Mouse (Mus musculus) ovary, postnatal 14 days (tissue): ENCODE measurements around the gene Tmem189.

Experiments used
- DNase-seq: peaks from one replicate; pipeline ENCODE4 v3.0.0; 2022; ENCODE audit warnings: low spot score

Gene Tmem189

GRCm38 (mm10) chr2:167689501-167690218 is at the start of gene Tmem189:
TSS of gene Tmem189 (minus strand) at chr2:167689822.
- DNase-seq = no peak

GRCm38 (mm10) chr2:167739030-167739429 is 49.4 kb upstream of the Tmem189 start:
- DNase-seq = no peak

GRCm38 (mm10) chr2:167734861-167735260 is 45.2 kb upstream of the Tmem189 start:
- DNase-seq = no peak

- DNase-seq = no peak
Observed at GRCm38 (mm10) chr2:167731149-167731548, 41.5 kb upstream of the Tmem189 start.

- no peak for DNase-seq
Observed at GRCm38 (mm10) chr2:167730036-167730435, 40.4 kb upstream of the Tmem189 start.

GRCm38 (mm10) chr2:167727161-167727560 is 37.5 kb upstream of the Tmem189 start:
- DNase-seq = peak; percentile 68

- DNase-seq = no peak
Observed at GRCm38 (mm10) chr2:167725879-167726278, 36.3 kb upstream of the Tmem189 start.

- DNase-seq = no peak
Observed at GRCm38 (mm10) chr2:167723589-167724206, 34.1 kb upstream of the Tmem189 start.

- no peak for DNase-seq
Observed at GRCm38 (mm10) chr2:167722538-167722937, 32.9 kb upstream of the Tmem189 start.

GRCm38 (mm10) chr2:167721159-167721882 is 31.7 kb upstream of the Tmem189 start:
- DNase-seq = no peak

GRCm38 (mm10) chr2:167719520-167719919 is 29.9 kb upstream of the Tmem189 start:
- DNase-seq = no peak

- DNase-seq = no peak
Observed at GRCm38 (mm10) chr2:167717208-167717607, 27.6 kb upstream of the Tmem189 start.

GRCm38 (mm10) chr2:167715008-167715407 is 25.4 kb upstream of the Tmem189 start:
- no peak for DNase-seq

GRCm38 (mm10) chr2:167714298-167714697 is 24.7 kb upstream of the Tmem189 start:
- no peak for DNase-seq

GRCm38 (mm10) chr2:167712872-167713821 is 23.5 kb upstream of the Tmem189 start:
- DNase-seq = no peak

- DNase-seq = no peak
Observed at GRCm38 (mm10) chr2:167710574-167710973, 21.0 kb upstream of the Tmem189 start.

GRCm38 (mm10) chr2:167709969-167710368 is 20.3 kb upstream of the Tmem189 start:
- DNase-seq = no peak

- DNase-seq = no peak
Observed at GRCm38 (mm10) chr2:167708373-167708772, 18.8 kb upstream of the Tmem189 start.

GRCm38 (mm10) chr2:167706183-167706939 is 16.7 kb upstream of the Tmem189 start:
- no peak for DNase-seq

- DNase-seq = no peak
Observed at GRCm38 (mm10) chr2:167704409-167704808, 14.8 kb upstream of the Tmem189 start.

- DNase-seq = no peak
Observed at GRCm38 (mm10) chr2:167702126-167702525, 12.5 kb upstream of the Tmem189 start.
